Mouse (Mus musculus): ENCODE results near the gene Pck1.

Pck1 gene

DNA sequence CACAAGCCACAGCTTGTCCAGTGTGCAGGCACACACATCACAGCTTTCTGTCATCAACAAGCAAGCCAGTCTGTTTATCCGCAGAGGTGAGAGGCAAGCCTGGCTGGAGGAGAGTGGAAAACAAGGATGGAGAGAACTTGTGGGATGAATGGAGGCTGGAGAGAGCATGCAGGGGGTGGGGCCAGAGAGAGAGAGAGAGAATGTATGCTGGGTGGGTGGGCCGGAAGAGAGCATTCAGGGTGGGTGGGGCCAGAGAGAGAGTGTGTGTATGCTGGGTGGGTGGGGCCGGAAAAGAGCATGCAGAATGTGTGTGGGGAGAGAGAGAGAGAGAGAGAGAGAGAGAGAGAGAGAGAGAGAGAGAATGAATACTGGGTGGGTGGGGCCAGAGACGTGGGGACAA lies 51.8 kb downstream of the Pck1 start:
- DNase-seq = no peak

DNA sequence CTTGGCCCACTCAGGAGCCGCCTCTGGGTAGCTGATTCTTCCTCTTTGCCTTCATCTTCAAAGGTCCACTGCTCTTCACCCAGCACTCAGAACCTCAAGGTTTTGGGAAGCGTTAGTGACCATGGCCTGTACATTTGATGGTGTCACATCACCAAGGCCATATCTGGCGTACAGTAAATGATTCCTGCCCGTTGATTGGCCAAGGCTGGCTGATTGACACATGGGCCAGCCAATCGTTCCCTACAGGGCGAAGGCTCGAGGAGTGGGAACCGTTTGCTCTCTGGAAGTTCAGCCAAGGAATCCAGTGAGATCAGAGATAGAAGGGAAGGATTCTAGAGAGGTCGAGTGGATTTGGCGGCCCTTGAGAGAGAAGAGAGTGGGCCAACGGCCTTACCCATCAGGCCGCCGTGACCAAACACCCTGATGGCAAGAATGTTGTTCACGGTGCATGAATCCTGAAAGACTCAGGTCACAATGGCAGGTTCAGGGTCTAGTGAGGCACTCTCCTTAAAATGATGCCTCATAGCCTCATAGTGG lies 52.8 kb downstream of the Pck1 start:
- no peak for DNase-seq

- no peak for DNase-seq
Observed at GRCm38 (mm10) chr2:173207051-173207450, 54.2 kb downstream of the Pck1 start.

All from kidney, adult 8-10 months (tissue).